Mouse (Mus musculus) kidney, adult 9 months (tissue): ENCODE results near the gene Pex14.

Experiments
- DNase-seq: peaks from one replicate; pipeline ENCODE4 v3.0.0; 2022

Pex14 gene

GRCm38 (mm10) chr4:149055847-149056246 is 43.8 kb downstream of the Pex14 start:
- DNase-seq, result no peak

GRCm38 (mm10) chr4:149049351-149050159 is 50.1 kb downstream of the Pex14 start:
- DNase-seq, result peak; percentile 59

- peak; percentile 36 for DNase-seq
Observed at GRCm38 (mm10) chr4:149048625-149049228, 50.9 kb downstream of the Pex14 start.

- DNase-seq, result peak; percentile 82
Observed at GRCm38 (mm10) chr4:149047360-149047759, 52.3 kb downstream of the Pex14 start.

- DNase-seq, result no peak
Observed at GRCm38 (mm10) chr4:149045885-149046284, 53.8 kb downstream of the Pex14 start.

- DNase-seq, result no peak
Observed at GRCm38 (mm10) chr4:149040289-149040688, 59.4 kb downstream of the Pex14 start.

- DNase-seq, result no peak
Observed at GRCm38 (mm10) chr4:149037706-149038105, 62.0 kb downstream of the Pex14 start.

GRCm38 (mm10) chr4:149036592-149036991 is 63.1 kb downstream of the Pex14 start:
- DNase-seq, result no peak

- no peak for DNase-seq
Observed at GRCm38 (mm10) chr4:149031507-149031906, 68.2 kb downstream of the Pex14 start.

- DNase-seq, result no peak
Observed at GRCm38 (mm10) chr4:149027571-149027970, 72.1 kb downstream of the Pex14 start.

- DNase-seq, result no peak
Observed at GRCm38 (mm10) chr4:149025242-149025641, 74.4 kb downstream of the Pex14 start.

- DNase-seq, result no peak
Observed at GRCm38 (mm10) chr4:149021021-149021420, 78.7 kb downstream of the Pex14 start.

GRCm38 (mm10) chr4:149019456-149019855 is 80.2 kb downstream of the Pex14 start:
- no peak for DNase-seq

- no peak for DNase-seq
Observed at GRCm38 (mm10) chr4:149006756-149007155, 92.9 kb downstream of the Pex14 start.

GRCm38 (mm10) chr4:149006107-149006506 is 93.6 kb downstream of the Pex14 start:
- DNase-seq, result no peak

GRCm38 (mm10) chr4:149002441-149003093 is 97.1 kb downstream of the Pex14 start:
- no peak for DNase-seq

GRCm38 (mm10) chr4:149001515-149001914 is 98.2 kb downstream of the Pex14 start:
- no peak for DNase-seq

GRCm38 (mm10) chr4:149000746-149001145 is 98.9 kb downstream of the Pex14 start:
- no peak for DNase-seq

- DNase-seq, result no peak
Observed at GRCm38 (mm10) chr4:148993948-148994347, 105.7 kb downstream of the Pex14 start.

- DNase-seq, result no peak
Observed at GRCm38 (mm10) chr4:148990038-148990437, 109.6 kb downstream of the Pex14 start.

GRCm38 (mm10) chr4:148985541-148986476 is 113.9 kb downstream of the Pex14 start:
- no peak for DNase-seq

- no peak for DNase-seq
Observed at GRCm38 (mm10) chr4:148984701-148985540, 114.8 kb downstream of the Pex14 start.
